Mouse (Mus musculus): ENCODE measurements around the gene Rapgef1. TPM values are rescaled to one million over a fixed set of nuclear protein-coding genes. Genes with fewer than 3 reads are reported as not detected.

Gene Rapgef1
- polyA plus RNA-seq, 1 experiment = 65.2 TPM

GRCm38 (mm10) chr2:29718581-29718980 lies 99.1 kb downstream of the Rapgef1 start:
- no peak for DNase-seq
- 58% methylated on average over 5 of the region's 5 CpGs for WGBS

GRCm38 (mm10) chr2:29723132-29723531 lies 103.6 kb downstream of the Rapgef1 start:
- DNase-seq = no peak
- TF ChIP-seq CTCF (IDR thresholded peaks at IDR 0.05; ENCODE audit: insufficient read depth, low read length) = no peak
- TF ChIP-seq POLR2A (IDR thresholded peaks at IDR 0.05; ENCODE audit: borderline replicate concordance, extremely low read depth, low read depth, low read length) = no peak
- Histone ChIP-seq H3K4me3 (replicated peaks; ENCODE audit: extremely low read depth, low read depth, low read length) (no peak overlapping the region), H3K4me1 (ENCODE audit: control insufficient read depth, insufficient read depth, low read length) (no peaks in the 10 kb centered on the region)
- WGBS = 70% methylated on average over 3 of the region's 3 CpGs

More at GRCm38 (mm10) chr2:29718581-29718980, 99.1 kb downstream of the Rapgef1 start:
- peaks cover 5% of the 10 kb centered on the region; the same call in 1 of the 2 replicates for H3K4me1 ChIP-seq (ENCODE audit: control insufficient read depth, insufficient read depth, low read length)
- H3K4me3 ChIP-seq (replicated peaks; ENCODE audit: extremely low read depth, low read depth, low read length) = no peak overlapping the region
- TF ChIP-seq POLR2A (IDR thresholded peaks at IDR 0.05; ENCODE audit: borderline replicate concordance, extremely low read depth, low read depth, low read length) (no peak), CTCF (IDR thresholded peaks at IDR 0.05; ENCODE audit: insufficient read depth, low read length) (no peak)

DNA sequence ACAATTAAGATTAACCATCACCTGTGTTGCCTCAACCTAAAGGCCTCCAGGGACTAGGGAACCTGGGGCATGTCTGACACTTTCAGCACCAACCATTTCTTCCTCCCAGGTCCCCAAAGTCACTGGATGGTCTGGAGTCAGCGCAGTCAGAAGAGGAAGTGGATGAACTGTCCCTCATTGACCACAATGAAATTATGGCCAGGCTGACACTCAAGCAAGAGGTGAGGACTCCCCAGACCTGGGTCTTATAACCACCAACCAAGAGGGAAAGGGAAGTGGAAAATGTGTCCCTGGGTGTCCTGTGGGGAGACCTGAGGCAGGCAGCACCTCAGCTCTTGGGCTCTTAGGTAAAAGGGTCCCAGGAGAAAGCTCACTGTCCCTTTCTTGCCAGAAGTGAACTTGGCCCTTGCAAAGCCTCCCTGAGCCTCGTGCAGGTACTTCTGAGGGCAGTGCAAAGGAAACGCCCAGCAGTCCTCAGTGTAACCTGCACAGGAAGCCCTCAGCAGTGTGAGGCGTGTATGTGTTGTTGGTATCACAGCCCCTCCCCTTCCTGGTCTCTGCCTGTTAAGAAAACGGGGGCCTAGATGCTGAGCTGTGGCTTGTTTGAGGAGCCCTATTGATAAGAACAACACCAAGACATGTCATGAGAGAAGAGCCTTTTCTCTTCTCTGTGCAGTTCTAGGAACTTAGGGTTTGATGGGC lies 105.3 kb downstream of the Rapgef1 start:
- Histone ChIP-seq H3K4me1 (ENCODE audit: control insufficient read depth, insufficient read depth, low read length) (no peaks in the 10 kb centered on the region), H3K4me3 (replicated peaks; ENCODE audit: extremely low read depth, low read depth, low read length) (no peak overlapping the region)
- TF ChIP-seq POLR2A (IDR thresholded peaks at IDR 0.05; ENCODE audit: borderline replicate concordance, extremely low read depth, low read depth, low read length) (no peak), CTCF (IDR thresholded peaks at IDR 0.05; ENCODE audit: insufficient read depth, low read length) (no peak)
- WGBS = 46% methylated on average over 5 of the region's 5 CpGs
- DNase-seq = no peak

GRCm38 (mm10) chr2:29729500-29729899 lies 110.0 kb downstream of the Rapgef1 start:
- no peak overlapping the region for H3K4me3 ChIP-seq (replicated peaks; ENCODE audit: extremely low read depth, low read depth, low read length)
- H3K4me1 ChIP-seq (ENCODE audit: control insufficient read depth, insufficient read depth, low read length) = no peaks in the 10 kb centered on the region
- 44% methylated on average over 2 of the region's 2 CpGs for WGBS
- DNase-seq = no peak
- no peak for TF ChIP-seq POLR2A (IDR thresholded peaks at IDR 0.05; ENCODE audit: borderline replicate concordance, extremely low read depth, low read depth, low read length)
- TF ChIP-seq CTCF (IDR thresholded peaks at IDR 0.05; ENCODE audit: insufficient read depth, low read length) = no peak

DNA sequence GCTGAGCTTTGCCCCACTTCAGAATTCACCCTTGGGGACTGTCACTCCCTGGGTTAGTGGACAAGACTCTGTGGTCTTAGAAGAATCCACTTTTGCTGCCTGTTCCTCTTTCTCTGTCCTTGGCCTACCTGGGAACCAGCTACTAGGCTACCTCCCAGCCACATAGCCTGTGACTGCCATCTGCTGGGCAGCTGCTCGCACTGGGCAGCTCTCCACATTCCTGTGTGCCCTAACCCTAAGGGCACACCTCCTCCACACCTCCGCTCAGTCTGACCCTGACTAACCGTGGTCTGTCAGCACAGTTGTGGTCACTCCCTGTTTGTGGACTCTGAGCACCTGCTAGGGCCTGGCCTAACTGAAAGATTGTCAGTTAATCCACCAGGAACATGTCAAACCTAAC lies 112.0 kb downstream of the Rapgef1 start:
- 59% methylated on average over 3 of the region's 3 CpGs for WGBS
- peak; percentile 48 for DNase-seq
- no peaks in the 10 kb centered on the region for H3K4me1 ChIP-seq (ENCODE audit: control insufficient read depth, insufficient read depth, low read length)
- TF ChIP-seq CTCF (IDR thresholded peaks at IDR 0.05; ENCODE audit: insufficient read depth, low read length) (peak; percentile 76), POLR2A (IDR thresholded peaks at IDR 0.05; ENCODE audit: borderline replicate concordance, extremely low read depth, low read depth, low read length) (no peak)
- no peak overlapping the region for H3K4me3 ChIP-seq (replicated peaks; ENCODE audit: extremely low read depth, low read depth, low read length)

DNA sequence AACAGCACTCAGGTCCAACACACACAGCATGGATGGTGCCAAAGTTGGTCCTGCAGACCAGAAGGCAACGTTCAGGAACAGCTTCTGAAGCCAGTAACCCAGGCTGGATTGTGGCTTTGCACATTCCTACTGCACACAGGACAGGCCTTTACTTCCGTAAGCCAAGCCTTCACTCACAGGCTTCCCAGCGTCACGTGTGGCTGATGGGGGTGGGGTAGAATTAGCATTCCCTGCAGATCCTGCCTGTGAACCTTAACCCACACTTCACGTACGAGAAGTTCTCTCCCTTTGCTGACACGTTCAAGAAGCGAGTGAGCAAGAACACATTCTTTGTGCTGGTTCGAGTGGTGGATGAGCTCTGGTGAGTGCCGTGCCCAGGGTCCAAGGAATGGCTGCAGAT lies 113.0 kb downstream of the Rapgef1 start:
- no peak for DNase-seq
- WGBS = 86% methylated on average over 10 of the region's 10 CpGs
- no peaks in the 10 kb centered on the region for H3K4me1 ChIP-seq (ENCODE audit: control insufficient read depth, insufficient read depth, low read length)
- TF ChIP-seq POLR2A (IDR thresholded peaks at IDR 0.05; ENCODE audit: borderline replicate concordance, extremely low read depth, low read depth, low read length) = no peak
- no peak for TF ChIP-seq CTCF (IDR thresholded peaks at IDR 0.05; ENCODE audit: insufficient read depth, low read length)
- no peak overlapping the region for H3K4me3 ChIP-seq (replicated peaks; ENCODE audit: extremely low read depth, low read depth, low read length)

- Histone ChIP-seq H3K4me3 (replicated peaks; ENCODE audit: extremely low read depth, low read depth, low read length) (no peak overlapping the region), H3K4me1 (ENCODE audit: control insufficient read depth, insufficient read depth, low read length) (no peaks in the 10 kb centered on the region)
- 94% methylated on average over 5 of the region's 5 CpGs for WGBS
- TF ChIP-seq CTCF (IDR thresholded peaks at IDR 0.05; ENCODE audit: insufficient read depth, low read length) = no peak
- TF ChIP-seq POLR2A (IDR thresholded peaks at IDR 0.05; ENCODE audit: borderline replicate concordance, extremely low read depth, low read depth, low read length) = no peak
- DNase-seq = no peak
Measured at GRCm38 (mm10) chr2:29733348-29733747, 113.8 kb downstream of the Rapgef1 start.

GRCm38 (mm10) chr2:29735708-29736107 lies 116.2 kb downstream of the Rapgef1 start:
- H3K4me1 ChIP-seq (ENCODE audit: control insufficient read depth, insufficient read depth, low read length) = no peaks in the 10 kb centered on the region
- peak; percentile 23 for DNase-seq
- WGBS = 72% methylated on average over 12 of the region's 12 CpGs
- no peak for TF ChIP-seq POLR2A (IDR thresholded peaks at IDR 0.05; ENCODE audit: borderline replicate concordance, extremely low read depth, low read depth, low read length)
- TF ChIP-seq CTCF (IDR thresholded peaks at IDR 0.05; ENCODE audit: insufficient read depth, low read length) = no peak
- no peak overlapping the region for H3K4me3 ChIP-seq (replicated peaks; ENCODE audit: extremely low read depth, low read depth, low read length)

GRCm38 (mm10) chr2:29737209-29737925 lies 117.8 kb downstream of the Rapgef1 start:
- 74% methylated on average over 12 of the region's 12 CpGs for WGBS
- DNase-seq = no peak
- no peak overlapping the region for H3K4me3 ChIP-seq (replicated peaks; ENCODE audit: extremely low read depth, low read depth, low read length)
- no peaks in the 10 kb centered on the region for H3K4me1 ChIP-seq (ENCODE audit: control insufficient read depth, insufficient read depth, low read length)
- TF ChIP-seq POLR2A (IDR thresholded peaks at IDR 0.05; ENCODE audit: borderline replicate concordance, extremely low read depth, low read depth, low read length) (no peak), CTCF (IDR thresholded peaks at IDR 0.05; ENCODE audit: insufficient read depth, low read length) (no peak)

- 46% methylated on average over 4 of the region's 4 CpGs for WGBS
- TF ChIP-seq CTCF (IDR thresholded peaks at IDR 0.05; ENCODE audit: insufficient read depth, low read length) (no peak), POLR2A (IDR thresholded peaks at IDR 0.05; ENCODE audit: borderline replicate concordance, extremely low read depth, low read depth, low read length) (no peak)
- Histone ChIP-seq H3K4me1 (ENCODE audit: control insufficient read depth, insufficient read depth, low read length) (no peaks in the 10 kb centered on the region), H3K4me3 (replicated peaks; ENCODE audit: extremely low read depth, low read depth, low read length) (no peak overlapping the region)
- DNase-seq = no peak
Measured at GRCm38 (mm10) chr2:29738799-29739198, 119.3 kb downstream of the Rapgef1 start.
